Mouse (Mus musculus): ENCODE measurements around the gene Lcn2.

Lcn2 gene

GRCm38 (mm10) chr2:32387706-32388490 is at the start of gene Lcn2:
TSS of gene Lcn2 (minus strand) at chr2:32388252.
- no peak for DNase-seq

GRCm38 (mm10) chr2:32437612-32438166 is 49.6 kb upstream of the Lcn2 start:
- DNase-seq: no peak

- no peak for DNase-seq
Observed at GRCm38 (mm10) chr2:32436686-32437372, 48.8 kb upstream of the Lcn2 start.

DNA sequence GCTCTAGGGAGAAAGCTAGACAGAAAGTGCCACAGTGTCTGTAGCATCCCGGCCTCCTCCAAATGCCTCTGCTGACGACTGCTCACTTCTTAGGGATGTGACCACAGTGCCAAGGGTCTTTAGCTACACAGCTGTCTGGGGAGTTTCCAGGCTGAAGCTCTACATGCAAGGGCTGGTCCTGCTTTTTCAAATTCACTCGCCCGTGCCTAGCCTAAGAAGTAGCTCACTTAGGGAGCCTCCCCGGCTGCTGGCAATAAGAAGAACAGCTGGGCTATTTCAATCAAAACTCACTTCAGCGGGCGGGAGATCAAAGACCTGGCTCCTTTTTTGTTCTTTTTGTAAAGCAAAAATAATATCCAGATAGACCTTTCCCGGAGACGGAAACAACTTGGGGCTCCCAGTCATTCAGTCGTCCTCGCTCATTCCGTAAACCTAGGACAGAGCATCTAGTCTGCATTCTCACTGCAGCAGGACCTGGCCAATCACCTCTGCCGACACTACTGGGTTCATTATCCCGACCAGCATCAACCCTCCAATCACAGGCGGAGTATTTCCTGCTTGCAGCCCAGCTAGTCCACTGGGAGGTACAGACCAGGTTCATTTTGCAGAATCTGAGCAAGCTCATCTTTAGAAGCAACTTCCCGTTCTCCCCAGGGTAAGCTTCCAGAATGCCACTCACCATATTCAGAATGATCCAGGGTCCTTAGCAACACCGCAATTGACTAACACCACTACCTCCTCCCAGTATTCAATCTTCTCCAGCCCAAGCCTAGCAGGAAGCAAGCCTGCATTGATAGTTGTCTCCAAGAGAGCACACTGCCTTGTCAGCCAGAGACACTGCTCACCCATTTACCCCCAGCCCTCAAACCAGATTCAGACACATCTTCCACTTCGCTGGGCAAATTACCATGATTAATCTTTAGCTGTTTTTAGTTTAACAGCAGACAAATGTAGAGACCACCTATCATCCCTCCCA is 42.9 kb upstream of the Lcn2 start:
- DNase-seq: peak; percentile 84

- DNase-seq: no peak
Observed at GRCm38 (mm10) chr2:32429215-32429891, 41.3 kb upstream of the Lcn2 start.

DNA sequence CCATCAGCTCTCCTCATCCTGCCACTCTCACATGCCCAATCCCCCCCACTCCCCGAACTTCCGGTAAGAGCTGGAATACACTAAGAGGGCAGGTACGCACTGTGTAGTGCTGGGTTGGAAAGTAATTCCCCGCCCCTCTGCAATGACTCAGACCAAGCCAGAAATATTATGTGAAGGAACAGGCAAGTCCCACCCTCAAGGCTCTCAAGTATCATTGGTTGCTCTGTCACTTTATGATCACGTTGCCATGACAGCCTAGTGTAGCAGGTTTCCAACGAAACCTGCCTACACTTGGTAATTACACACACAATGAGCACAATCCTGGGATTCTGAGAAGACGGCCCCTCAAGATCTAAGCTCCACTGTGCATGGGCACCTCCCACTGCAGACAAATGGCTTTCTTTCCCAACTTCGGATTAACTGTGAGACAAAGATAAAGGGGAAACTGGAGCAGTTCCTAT is 40.2 kb upstream of the Lcn2 start:
- DNase-seq: peak; percentile 65

DNA sequence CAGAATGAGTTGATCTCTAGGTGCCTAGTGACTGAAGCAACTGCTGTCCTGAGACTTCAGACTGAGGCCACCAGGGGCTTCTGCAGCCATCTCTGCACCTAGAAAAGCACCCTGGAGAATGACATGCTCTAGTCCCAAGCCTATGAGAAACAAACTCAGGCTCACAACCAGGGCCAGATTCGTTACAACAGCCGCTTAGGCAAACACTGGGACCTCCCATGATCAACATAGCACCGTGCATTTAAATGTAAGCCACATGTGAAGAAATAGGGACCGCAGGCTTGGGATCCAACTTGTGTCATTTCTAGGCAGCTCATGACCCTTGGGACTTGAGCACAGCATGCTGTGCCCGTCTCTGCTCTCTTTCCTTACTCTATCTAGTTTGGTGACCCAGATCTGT is 39.7 kb upstream of the Lcn2 start:
- no peak for DNase-seq

- DNase-seq: no peak
Observed at GRCm38 (mm10) chr2:32426141-32426540, 38.1 kb upstream of the Lcn2 start.

DNA sequence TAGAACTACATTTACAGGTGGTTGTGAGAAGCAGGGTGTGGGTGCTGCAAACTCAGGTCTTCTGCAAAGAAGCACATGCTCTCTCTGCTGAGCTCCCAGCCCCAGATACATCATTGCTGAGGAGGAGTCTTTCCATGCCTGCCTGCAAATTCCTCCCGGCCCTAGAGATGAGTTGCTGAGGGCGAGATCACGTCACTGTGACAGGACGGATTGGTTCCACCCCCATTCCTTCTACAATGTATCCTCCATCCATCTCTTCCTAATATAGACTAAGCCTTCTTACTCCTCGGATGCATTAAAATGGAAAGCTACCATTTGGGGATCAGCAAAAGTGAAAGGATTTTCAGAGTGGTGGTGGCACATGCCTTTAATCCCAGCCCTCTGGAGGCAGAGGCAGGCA is 37.5 kb upstream of the Lcn2 start:
- DNase-seq: peak; percentile 36

GRCm38 (mm10) chr2:32424796-32425195 is 36.7 kb upstream of the Lcn2 start:
- no peak for DNase-seq

- no peak for DNase-seq
Observed at GRCm38 (mm10) chr2:32423481-32424331, 35.7 kb upstream of the Lcn2 start.

- DNase-seq: no peak
Observed at GRCm38 (mm10) chr2:32421851-32422251, 33.8 kb upstream of the Lcn2 start.

DNA sequence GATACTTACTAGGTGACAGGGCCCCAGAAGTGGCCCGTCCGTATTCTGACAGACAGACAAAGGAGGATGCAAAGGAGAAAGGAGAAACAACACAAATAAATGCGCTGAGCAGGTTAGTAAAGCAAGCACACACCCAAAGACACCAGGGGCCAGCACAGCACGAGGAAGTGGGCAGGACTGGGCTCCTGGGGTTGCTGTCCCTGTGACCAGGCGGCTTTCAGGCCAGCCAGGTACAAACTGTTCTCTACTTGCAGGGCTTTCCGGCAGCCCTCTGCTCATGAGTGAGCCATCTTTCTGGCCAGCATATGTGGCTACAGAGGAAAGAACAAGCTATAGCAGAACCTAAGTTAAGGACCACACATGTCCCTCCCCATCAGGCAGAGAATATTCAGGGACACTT is 32.6 kb upstream of the Lcn2 start:
- no peak for DNase-seq

- no peak for DNase-seq
Observed at GRCm38 (mm10) chr2:32420066-32420608, 32.1 kb upstream of the Lcn2 start.

DNA sequence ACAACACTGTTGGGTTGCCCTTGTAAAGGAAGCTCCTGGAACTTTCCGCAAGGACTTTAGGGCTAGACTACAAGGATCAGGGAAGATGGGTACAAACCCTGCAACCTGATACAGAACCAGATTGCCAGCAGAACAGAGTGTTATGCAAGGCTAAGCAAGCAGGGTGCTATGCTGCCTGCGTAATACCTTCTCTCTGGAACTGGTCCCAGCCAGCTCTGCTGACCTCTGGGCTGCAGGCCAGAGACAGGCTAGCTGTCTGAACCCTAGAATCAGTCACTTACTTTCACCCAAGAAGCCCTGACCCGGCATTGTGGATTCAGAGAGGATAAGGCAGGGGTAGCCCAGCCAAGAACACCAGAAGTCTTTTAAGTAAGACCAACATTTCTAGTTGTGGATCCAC is 31.3 kb upstream of the Lcn2 start:
- no peak for DNase-seq

DNA sequence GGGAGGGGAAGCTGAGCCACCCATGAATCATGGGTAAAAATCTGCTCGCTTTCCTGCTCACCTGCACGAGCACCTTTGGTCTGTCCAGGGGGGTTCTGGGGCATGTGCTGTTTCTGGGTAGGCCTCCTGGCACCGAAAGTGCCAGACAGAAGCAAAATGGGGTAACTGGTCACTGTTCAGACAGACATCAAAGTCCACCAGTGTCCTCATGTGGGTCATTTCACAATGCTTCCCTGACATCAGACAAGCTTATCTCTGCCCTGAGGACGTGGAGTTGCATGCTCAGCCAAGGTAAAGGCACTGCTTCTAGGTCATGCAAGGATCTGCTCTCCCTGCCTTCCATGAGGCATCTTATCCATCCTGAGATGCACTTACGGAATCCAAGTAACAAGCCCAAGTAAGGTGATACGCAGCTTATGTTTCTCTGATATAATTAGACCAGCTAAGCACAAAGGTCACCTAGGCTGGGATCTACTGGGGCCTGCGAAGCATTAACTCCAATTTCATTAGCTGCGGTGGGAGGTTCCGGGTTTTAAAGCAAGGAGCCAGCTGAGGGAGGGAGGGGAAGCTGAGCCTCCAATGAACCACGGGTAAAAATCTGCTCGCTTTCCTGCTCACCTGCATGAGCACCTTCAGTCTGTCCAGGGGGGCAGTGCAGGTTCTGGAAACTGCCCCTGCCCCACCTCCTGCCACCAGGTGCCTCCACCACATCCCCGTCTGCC is 30.5 kb upstream of the Lcn2 start:
- no peak for DNase-seq

GRCm38 (mm10) chr2:32417486-32417885 is 29.4 kb upstream of the Lcn2 start:
- DNase-seq: no peak

- no peak for DNase-seq
Observed at GRCm38 (mm10) chr2:32416556-32416955, 28.5 kb upstream of the Lcn2 start.

- no peak for DNase-seq
Observed at GRCm38 (mm10) chr2:32415801-32416200, 27.7 kb upstream of the Lcn2 start.

GRCm38 (mm10) chr2:32413936-32414335 is 25.9 kb upstream of the Lcn2 start:
- no peak for DNase-seq
